Mouse (Mus musculus): ENCODE data around the gene Csnk1e. TPM values are rescaled to one million over a fixed set of nuclear protein-coding genes. Genes with fewer than 3 reads are reported as not detected.
"Not testable (repeated sequence)": the region's sequence is repeated elsewhere in the genome, so short reads cannot be mapped to it uniquely, and the experiment has no call there.

The Csnk1e gene
- polyA plus RNA-seq, 1 experiment from 2014 or later: 170 TPM

GRCm38 (mm10) chr15:79470583-79470982 is 15.2 kb upstream of the Csnk1e start:
- H3K27me3 ChIP-seq (ENCODE audit: low read depth, poor library complexity, severe bottlenecking): peaks cover 10% of the 10 kb centered on the region; the same call in 1 of the 2 replicates
- no peaks in the 10 kb centered on the region for H3K9me3 ChIP-seq (replicated peaks)
- no peak for DNase-seq (ENCODE audit: low spot score)
- 28% methylated on average over 17 of the region's 17 CpGs for WGBS
- H3K36me3 ChIP-seq: no peaks in the 10 kb centered on the region
- H3K4me1 ChIP-seq: peaks cover 14% of the 10 kb centered on the region
- peak overlapping the region; percentile 34 for H3K4me3 ChIP-seq
- no peak overlapping the region for H3K27ac ChIP-seq

GRCm38 (mm10) chr15:79469577-79469976 is 14.2 kb upstream of the Csnk1e start:
- Histone ChIP-seq H3K9me3 (replicated peaks) (no peaks in the 10 kb centered on the region), H3K27me3 (ENCODE audit: low read depth, poor library complexity, severe bottlenecking) (peaks cover 10% of the 10 kb centered on the region; the same call in 1 of the 2 replicates), H3K4me1 (peaks cover 14% of the 10 kb centered on the region), H3K4me3 (no peak overlapping the region), H3K36me3 (no peaks in the 10 kb centered on the region), H3K27ac (no peak overlapping the region)
- DNase-seq (ENCODE audit: low spot score): no peak
- WGBS: 70% methylated on average over 5 of the region's 5 CpGs

- Histone ChIP-seq H3K27me3 (ENCODE audit: low read depth, poor library complexity, severe bottlenecking) (peaks cover 30% of the 10 kb centered on the region), H3K4me3 (no peak overlapping the region), H3K36me3 (no peaks in the 10 kb centered on the region), H3K9me3 (replicated peaks) (no peaks in the 10 kb centered on the region), H3K27ac (no peak overlapping the region; the same call in 1 of the 2 replicates), H3K4me1 (peaks cover 21% of the 10 kb centered on the region)
- DNase-seq (ENCODE audit: low spot score): peak; percentile 89
- WGBS: 4% methylated on average over 18 of the region's 18 CpGs
These were observed 11.4 kb upstream of the Csnk1e start for GRCm38 (mm10) chr15:79466601-79467286.

- peaks cover 34% of the 10 kb centered on the region for H3K27me3 ChIP-seq (ENCODE audit: low read depth, poor library complexity, severe bottlenecking)
- no peak overlapping the region for H3K4me3 ChIP-seq
- 77% methylated on average over 6 of the region's 6 CpGs for WGBS
- no peak for DNase-seq (ENCODE audit: low spot score)
- H3K4me1 ChIP-seq: peaks cover 26% of the 10 kb centered on the region
- no peaks in the 10 kb centered on the region for H3K9me3 ChIP-seq (replicated peaks)
- peak overlapping the region; percentile 32; the same call in 1 of the 2 replicates for H3K27ac ChIP-seq
- no peaks in the 10 kb centered on the region for H3K36me3 ChIP-seq
These were observed 1.2 kb upstream of the Csnk1e start for GRCm38 (mm10) chr15:79456546-79456945.

GRCm38 (mm10) chr15:79456104-79456503 is 738 bp upstream of the Csnk1e start:
- peaks cover 26% of the 10 kb centered on the region for H3K4me1 ChIP-seq
- H3K9me3 ChIP-seq (replicated peaks); DNase-seq (ENCODE audit: low spot score); H3K27ac ChIP-seq; H3K36me3 ChIP-seq; H3K4me3 ChIP-seq: not testable (repeated sequence)
- 56% methylated on average over 6 of the region's 6 CpGs for WGBS
- peaks cover 29% of the 10 kb centered on the region for H3K27me3 ChIP-seq (ENCODE audit: low read depth, poor library complexity, severe bottlenecking)

- no peak for DNase-seq (ENCODE audit: low spot score)
- H3K4me3 ChIP-seq: no peak overlapping the region
- no peaks in the 10 kb centered on the region for H3K9me3 ChIP-seq (replicated peaks)
- H3K36me3 ChIP-seq: no peaks in the 10 kb centered on the region
- peaks cover 26% of the 10 kb centered on the region for H3K4me1 ChIP-seq
- 82% methylated on average over 4 of the region's 4 CpGs for WGBS
- H3K27me3 ChIP-seq (ENCODE audit: low read depth, poor library complexity, severe bottlenecking): peaks cover 24% of the 10 kb centered on the region
- H3K27ac ChIP-seq: no peak overlapping the region
These were observed 1.5 kb downstream of the Csnk1e start for GRCm38 (mm10) chr15:79453831-79454230.

- 95% methylated on average over 3 of the region's 3 CpGs for WGBS
- 0 out of 2 replicates have a peak, but pooled peaks cover 2% of the 10 kb centered on the region for H3K27me3 ChIP-seq (ENCODE audit: low read depth, poor library complexity, severe bottlenecking)
- no peaks in the 10 kb centered on the region for H3K9me3 ChIP-seq (replicated peaks)
- DNase-seq (ENCODE audit: low spot score): no peak
- no peaks in the 10 kb centered on the region for H3K36me3 ChIP-seq
- peaks cover 20% of the 10 kb centered on the region for H3K4me1 ChIP-seq
- no peak overlapping the region for H3K27ac ChIP-seq
- no peak overlapping the region for H3K4me3 ChIP-seq
These were observed 7.3 kb downstream of the Csnk1e start for GRCm38 (mm10) chr15:79448041-79448440.

GRCm38 (mm10) chr15:79445786-79446654 is 9.3 kb downstream of the Csnk1e start:
- H3K36me3 ChIP-seq: no peaks in the 10 kb centered on the region
- H3K4me1 ChIP-seq: peaks cover 26% of the 10 kb centered on the region
- no peaks in the 10 kb centered on the region for H3K27me3 ChIP-seq (ENCODE audit: low read depth, poor library complexity, severe bottlenecking)
- no peak overlapping the region for H3K27ac ChIP-seq
- DNase-seq (ENCODE audit: low spot score): no peak
- WGBS: 84% methylated on average over 8 of the region's 8 CpGs
- no peaks in the 10 kb centered on the region for H3K9me3 ChIP-seq (replicated peaks)
- H3K4me3 ChIP-seq: no peak overlapping the region

GRCm38 (mm10) chr15:79443856-79444410 is 11.4 kb downstream of the Csnk1e start:
- H3K27ac ChIP-seq: peak overlapping the region; percentile 10; the same call in 1 of the 2 replicates
- H3K27me3 ChIP-seq (ENCODE audit: low read depth, poor library complexity, severe bottlenecking): no peaks in the 10 kb centered on the region
- DNase-seq (ENCODE audit: low spot score): no peak
- WGBS: 62% methylated on average over 7 of the region's 7 CpGs
- H3K9me3 ChIP-seq (replicated peaks): no peaks in the 10 kb centered on the region
- peaks cover 13% of the 10 kb centered on the region for H3K36me3 ChIP-seq
- H3K4me3 ChIP-seq: no peak overlapping the region
- peaks cover 46% of the 10 kb centered on the region for H3K4me1 ChIP-seq

- H3K4me1 ChIP-seq: peaks cover 55% of the 10 kb centered on the region
- 80% methylated on average over 9 of the region's 9 CpGs for WGBS
- H3K27ac ChIP-seq: peak overlapping the region; percentile 100
- DNase-seq (ENCODE audit: low spot score): no peak
- 0 out of 2 replicates have a peak overlapping the region, but pooled peaks have one; percentile 98 for H3K4me3 ChIP-seq
- H3K36me3 ChIP-seq: peaks cover 22% of the 10 kb centered on the region
- H3K27me3 ChIP-seq (ENCODE audit: low read depth, poor library complexity, severe bottlenecking): no peaks in the 10 kb centered on the region
- no peaks in the 10 kb centered on the region for H3K9me3 ChIP-seq (replicated peaks)
These were observed 12.3 kb downstream of the Csnk1e start for GRCm38 (mm10) chr15:79442961-79443518.

GRCm38 (mm10) chr15:79442257-79442611 is 13.1 kb downstream of the Csnk1e start:
- peak overlapping the region; percentile 100 for H3K27ac ChIP-seq
- H3K27me3 ChIP-seq (ENCODE audit: low read depth, poor library complexity, severe bottlenecking): no peaks in the 10 kb centered on the region
- DNase-seq (ENCODE audit: low spot score): no peak
- H3K36me3 ChIP-seq: peaks cover 30% of the 10 kb centered on the region
- H3K4me3 ChIP-seq: peak overlapping the region; percentile 98
- WGBS: 6% methylated on average over 6 of the region's 6 CpGs
- H3K4me1 ChIP-seq: peaks cover 63% of the 10 kb centered on the region
- H3K9me3 ChIP-seq (replicated peaks): no peaks in the 10 kb centered on the region

GRCm38 (mm10) chr15:79441331-79442256 is 13.8 kb downstream of the Csnk1e start:
- under 1% methylated on average over 106 of the region's 107 CpGs for WGBS
- Histone ChIP-seq H3K9me3 (replicated peaks) (no peaks in the 10 kb centered on the region), H3K36me3 (peaks cover 37% of the 10 kb centered on the region), H3K27me3 (ENCODE audit: low read depth, poor library complexity, severe bottlenecking) (no peaks in the 10 kb centered on the region), H3K27ac (peak overlapping the region; percentile 100), H3K4me1 (peaks cover 69% of the 10 kb centered on the region), H3K4me3 (peak overlapping the region; percentile 98)
- peak; percentile 87 for DNase-seq (ENCODE audit: low spot score)

Data from limb, embryonic 10.5 days (tissue).